Mouse (Mus musculus) bone marrow, adult 2 months (tissue): ENCODE results near the gene Ribc2.

Experiments
- CTCF ChIP-seq: fragments of 200-500 bp; IDR thresholded peaks from 2 replicates; pipeline ENCODE4 v1.5.1; 2011; ENCODE audit warnings: low read length, control low read depth; ENCODE audit not compliant: control insufficient read depth, insufficient read depth
- POLR2A ChIP-seq: fragments of 200-500 bp; IDR thresholded peaks from 2 replicates; pipeline ENCODE4 v1.6.1; 2011; ENCODE audit warnings: low read depth, mild to moderate bottlenecking, control low read depth, low read length, borderline replicate concordance; ENCODE audit not compliant: control insufficient read depth

DNA sequence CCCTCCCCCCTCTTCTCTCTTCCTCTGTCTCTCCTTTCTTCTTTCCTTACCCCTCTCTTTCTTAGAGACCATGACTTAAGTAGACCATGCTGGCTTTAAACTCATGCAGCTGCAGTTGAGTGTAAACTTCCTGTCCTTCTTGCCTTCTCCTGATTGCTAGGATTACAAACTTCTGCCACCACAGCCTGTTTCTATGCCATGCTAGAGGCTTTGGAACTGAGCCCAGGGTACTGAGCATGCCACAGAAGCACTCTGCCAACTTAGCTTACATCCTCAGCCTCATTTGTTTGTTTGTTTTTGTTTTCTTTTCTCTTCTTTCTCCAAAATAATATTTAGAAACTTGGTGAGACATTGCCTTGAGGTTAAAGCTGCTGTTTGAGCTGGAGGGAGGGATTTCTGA is 48.5 kb downstream of the Ribc2 start:
- TF ChIP-seq POLR2A = no peak
- no peak for TF ChIP-seq CTCF
